Mouse (Mus musculus) mesoderm, embryonic 11.5 days (tissue): ENCODE results near the gene AC124502.3.
"Not testable (repeated sequence)": the region's sequence is repeated elsewhere in the genome, so short reads cannot be mapped to it uniquely, and the experiment has no call there.

Experiments used
- DNase-seq: peaks from one replicate; pipeline ENCODE4 v3.0.0-alpha.2; 2012; ENCODE audit warnings: low read depth, low spot score

The AC124502.3 gene

DNA sequence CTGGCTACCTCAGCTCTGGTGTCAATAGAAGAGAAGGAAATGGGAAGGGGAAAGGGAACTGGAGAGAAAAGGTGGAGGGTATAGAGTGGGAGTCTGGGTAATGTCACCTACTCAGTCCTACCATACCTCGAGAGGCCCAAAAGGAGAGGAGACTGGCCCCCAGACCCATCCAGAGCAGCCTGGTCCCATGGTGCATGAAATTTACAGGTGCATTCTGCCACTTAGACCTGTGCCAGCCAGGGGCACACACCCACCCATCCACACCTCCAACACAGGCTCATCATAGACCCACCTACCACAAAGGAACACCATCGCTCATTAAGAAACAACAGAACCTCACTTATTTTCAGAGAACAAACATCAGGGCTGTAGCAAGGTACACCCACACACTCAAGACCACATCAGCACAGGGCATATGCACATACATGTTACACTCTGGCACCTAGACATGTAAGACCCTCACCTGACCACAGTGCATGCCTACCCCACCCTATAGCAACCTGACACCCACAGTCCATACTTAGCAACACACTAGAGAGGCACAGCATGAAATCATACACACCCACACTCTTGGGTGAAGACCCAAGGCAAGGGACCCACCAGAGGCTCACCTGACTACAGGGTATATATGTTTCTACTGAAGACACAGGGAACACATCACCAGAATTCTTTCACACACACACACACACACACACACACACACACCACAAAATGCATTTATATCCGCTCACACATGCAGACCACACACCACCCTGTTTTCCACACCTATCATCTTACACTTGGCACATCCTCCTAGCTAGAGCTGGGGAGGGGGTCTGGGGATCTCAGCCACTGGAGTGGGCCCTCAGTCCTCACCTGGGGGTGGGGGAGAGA, 45.5 kb downstream of the AC124502.3 start:
- DNase-seq: no peak

GRCm38 (mm10) chr19:5084834-5085144, 46.1 kb downstream of the AC124502.3 start:
- DNase-seq: no peak

DNA sequence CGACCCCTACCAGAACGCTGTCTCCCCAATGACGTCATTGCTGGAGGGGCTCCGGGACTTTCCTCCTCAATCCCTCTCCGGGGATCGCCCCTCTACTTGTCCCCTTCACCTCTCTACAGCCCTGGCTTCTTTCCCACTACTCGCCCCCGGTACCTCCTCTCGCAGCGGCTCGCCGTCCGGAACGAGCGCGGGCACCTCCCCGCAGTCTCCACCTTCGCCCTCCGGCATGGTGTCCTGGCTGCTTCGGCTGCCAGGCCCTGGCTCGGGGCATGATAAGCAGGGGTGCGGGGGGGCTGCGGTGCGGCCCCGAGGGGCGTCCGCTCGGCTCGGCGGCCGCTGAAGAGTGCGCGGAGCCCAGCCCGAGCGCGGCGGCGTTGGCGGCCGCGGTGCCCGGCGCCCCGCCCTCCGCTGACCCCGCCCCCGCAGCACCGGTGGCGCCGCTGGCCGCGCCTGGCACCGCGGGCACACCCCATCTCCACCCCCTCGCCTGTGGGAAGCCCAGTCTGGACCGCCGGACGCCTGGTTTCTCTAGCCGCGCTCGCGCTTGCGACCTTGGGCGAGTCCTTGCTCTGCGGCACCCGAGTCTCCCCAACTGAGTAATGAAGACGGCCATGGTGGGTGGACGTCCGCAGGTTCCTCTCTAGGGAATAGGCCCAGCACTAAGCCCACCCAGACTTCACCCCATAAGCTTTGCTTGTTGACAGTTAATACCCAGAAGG, 46.6 kb downstream of the AC124502.3 start, which contains the start of gene Tmem151a:
TSS of gene Tmem151a (minus strand) at position 387 of the 719 bp plus-strand sequence.
- no peak for DNase-seq

DNA sequence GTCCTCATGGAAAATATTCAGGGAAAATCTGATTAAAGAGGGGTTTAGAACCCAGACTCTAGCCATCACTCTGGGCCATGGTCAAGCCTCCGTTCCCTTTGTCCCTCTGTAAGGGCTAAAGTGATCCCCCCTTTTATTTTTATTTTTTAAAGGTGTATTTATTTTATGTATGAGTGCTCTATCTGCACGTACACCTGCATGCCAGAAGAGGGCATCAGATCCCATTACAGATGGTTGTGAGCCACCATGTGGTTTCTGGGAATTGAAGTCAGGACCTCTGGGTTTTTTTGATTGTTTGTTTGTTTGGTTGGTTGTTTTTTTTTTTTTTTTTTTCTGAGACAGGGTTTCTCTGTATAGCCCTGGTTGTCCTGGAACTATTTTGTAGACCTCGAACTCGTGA, 47.8 kb downstream of the AC124502.3 start:
- DNase-seq: not testable (repeated sequence)

GRCm38 (mm10) chr19:5087884-5088728, 49.4 kb downstream of the AC124502.3 start, which contains the start of gene Yif1a:
TSS of gene Yif1a (plus strand) at chr19:5088538.
- DNase-seq: peak; percentile 98

GRCm38 (mm10) chr19:5089324-5089723, 50.6 kb downstream of the AC124502.3 start:
- DNase-seq: no peak

DNA sequence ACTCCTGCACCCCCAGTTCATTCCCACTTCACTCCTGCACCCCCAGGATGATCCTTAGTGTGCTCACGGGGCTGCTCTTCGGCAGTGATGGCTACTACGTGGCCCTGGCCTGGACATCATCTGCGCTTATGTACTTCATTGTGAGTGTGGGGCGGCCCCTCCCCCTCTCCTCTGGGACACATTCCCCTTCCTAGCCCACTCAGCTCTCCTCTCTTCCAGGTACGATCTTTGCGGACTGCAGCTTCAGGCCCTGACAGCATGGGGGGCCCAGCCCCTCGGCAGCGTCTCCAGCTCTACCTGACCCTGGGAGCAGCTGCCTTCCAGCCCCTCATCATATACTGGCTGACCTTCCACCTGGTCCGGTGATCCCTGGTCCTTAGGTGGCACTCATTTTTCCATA, 53.4 kb downstream of the AC124502.3 start:
- DNase-seq: no peak

DNA sequence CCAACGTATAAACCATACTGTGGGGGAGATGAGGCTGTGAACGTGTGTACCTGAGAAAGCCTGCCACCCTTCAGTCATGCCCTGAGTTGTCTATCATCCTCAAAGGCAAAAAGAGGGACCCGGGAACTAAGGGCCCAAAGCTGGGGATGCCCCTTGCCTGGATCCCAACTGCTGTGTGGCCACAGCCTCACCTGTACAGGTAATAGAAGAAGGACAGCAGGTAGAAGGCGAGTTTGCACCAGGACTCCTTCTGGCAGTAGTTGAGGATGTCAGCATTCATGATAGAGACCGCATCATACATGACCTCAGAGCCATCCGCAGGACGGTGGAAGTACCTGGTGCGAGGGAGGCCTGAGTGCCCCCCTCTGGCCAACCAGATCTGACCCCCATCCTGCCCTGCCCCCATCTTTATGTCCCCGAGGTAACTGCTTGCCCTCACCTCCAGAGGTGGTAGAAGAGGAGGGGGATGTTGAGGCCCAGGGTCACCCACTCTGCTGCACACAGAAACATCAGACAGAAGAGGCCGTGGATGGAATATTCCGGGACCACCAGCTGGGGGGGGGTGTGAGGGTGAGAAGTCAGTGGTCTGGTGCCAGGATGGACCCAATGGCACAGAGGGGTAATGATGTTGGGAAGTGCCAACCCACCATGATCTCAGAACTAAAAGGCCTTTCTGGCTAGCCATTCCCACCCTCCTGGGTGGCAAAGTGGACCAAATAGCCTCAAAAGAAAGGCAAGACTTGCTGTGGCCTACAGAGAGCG, 55.0 kb downstream of the AC124502.3 start:
- DNase-seq: no peak

DNA sequence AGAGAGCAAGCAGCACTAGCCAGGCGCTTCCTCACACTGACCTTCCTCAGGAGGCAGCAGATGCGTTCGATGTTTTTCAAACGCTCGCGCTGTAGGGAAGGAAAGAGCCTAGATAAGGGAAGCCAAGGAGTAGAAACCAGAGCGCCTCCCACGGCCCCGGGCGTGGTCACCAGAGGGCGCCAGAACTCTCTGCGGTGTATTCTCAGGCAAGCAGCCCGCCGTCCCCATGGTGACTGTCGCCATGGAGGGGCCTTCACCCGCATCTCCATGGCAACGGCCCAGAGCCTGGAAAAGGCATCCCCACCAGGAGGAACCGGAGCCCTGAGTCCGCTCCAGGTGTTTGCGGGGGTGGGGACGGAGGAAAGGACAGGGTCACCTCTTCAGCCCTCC, 55.5 kb downstream of the AC124502.3 start:
- peak; percentile 96 for DNase-seq

GRCm38 (mm10) chr19:5094746-5095417, 56.2 kb downstream of the AC124502.3 start:
- DNase-seq: no peak

DNA sequence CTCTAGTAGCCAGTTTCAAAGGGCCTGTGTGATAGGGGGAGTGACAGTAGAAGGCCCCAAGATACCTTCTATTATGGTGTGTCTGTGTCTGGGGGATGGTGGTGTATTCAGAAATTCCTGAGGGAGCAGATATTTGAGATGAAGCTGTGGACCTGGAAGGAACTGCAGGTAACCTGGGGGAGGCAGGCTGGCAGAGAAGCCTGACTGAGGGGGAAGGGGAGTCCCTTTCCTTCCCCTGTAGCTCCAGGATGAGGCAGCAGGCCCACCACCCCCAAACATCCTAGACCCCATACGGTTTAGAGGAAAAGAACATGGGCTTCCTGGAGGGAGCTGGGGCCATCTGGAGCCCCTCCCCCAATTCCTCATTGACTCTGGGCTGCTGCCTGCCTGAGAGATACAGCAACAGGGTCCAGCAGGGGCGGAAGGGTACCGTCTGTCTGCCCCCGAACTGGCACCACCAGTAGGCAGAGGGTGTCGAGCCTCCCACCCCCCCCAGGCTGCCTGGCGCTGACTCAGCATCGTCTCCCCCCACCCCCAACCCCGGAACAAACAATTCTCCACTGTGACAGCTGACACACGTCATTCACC, 57.3 kb downstream of the AC124502.3 start:
- DNase-seq: no peak

DNA sequence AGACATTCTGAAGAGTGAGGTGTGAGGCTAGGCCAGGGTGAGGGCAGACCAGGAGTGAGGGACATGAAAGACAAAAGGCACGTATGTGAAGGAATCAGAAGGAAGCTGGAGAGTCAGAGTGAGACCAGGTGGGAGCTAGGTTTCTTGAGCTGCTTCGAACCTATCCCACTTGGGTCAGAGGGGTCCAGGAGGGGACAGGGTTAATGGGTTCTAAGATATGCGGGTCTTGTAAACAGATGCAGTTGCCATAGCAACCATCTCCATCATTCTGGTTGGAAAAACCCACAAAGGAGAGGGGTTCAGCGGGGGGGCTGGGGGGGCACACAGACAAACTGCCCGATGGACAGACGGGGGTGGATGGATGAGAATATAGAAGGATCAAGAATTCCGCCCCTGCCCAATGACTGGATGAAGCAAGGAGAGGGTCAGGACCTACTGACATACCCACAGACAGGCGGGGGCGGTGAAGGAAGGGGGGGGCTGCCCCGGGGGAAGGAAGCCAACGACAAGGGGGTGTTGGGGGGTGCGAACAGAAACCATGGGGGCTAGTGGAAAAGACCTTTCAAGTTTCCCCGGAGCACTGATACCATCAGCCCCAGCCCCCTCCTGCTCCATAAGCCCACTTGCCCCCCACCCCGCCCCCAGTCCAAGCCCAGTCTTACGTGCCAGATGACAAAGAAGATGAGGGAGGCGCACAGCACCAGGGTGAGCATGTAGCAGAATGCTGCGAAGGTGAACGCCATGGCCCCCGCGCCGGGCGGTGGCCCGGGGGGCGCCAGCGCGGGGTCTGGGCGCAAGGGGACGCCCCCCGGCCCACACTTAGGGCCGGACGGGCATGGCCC, 59.1 kb downstream of the AC124502.3 start:
- DNase-seq: peak; percentile 63

DNA sequence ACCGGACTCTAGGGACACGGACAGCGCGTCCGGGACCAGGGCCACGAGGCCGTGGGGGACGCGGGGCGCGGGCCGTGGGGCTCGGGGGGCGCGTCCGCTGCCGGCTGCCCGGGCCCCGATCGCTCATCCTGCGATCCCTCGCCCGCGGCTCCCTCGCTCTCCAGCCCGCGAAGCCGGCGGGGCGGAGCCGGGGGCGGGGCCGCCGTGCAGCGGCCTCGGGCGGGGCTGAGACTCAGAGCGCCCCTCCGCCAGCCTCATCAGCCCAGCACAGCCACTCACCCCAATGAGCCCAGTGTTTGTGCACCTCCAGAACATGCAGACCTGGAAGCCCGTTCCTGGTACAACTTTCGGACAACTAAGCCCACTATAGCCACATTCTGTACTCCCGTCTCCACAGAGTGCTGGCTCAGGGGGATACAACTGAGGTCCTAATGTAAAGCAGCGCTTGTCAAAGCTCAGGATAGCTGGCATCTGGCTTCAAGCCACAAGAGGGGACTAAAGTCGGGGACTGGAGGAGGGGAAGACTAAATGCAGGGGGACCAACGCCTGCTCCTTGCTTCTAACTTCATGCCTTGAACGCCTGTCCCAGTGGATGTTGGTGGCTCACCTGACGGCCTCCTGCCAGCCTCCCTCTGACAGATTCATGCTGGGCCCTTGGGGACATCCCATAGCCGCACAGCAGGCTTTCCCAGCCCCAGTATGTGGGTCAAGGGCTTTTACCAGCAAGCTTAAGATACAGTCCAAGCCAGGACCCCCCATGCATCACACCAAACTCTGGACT, 59.9 kb downstream of the AC124502.3 start, which contains the start of gene Cnih2:
TSS of gene Cnih2 (minus strand) at position 159 of the 781 bp plus-strand sequence.
- peak; percentile 68 for DNase-seq
